Mouse (Mus musculus): ENCODE measurements at regions not wholly inside any gene's neighbourhood (a gene's known extent, or its start where the extent isn't known, plus 50 kb on each side); places are given as distances from the start of the nearest gene placed in this dataset.
"Not testable (repeated sequence)": the region's sequence is repeated elsewhere in the genome, so short reads cannot be mapped to it uniquely, and the experiment has no call there.

DNA sequence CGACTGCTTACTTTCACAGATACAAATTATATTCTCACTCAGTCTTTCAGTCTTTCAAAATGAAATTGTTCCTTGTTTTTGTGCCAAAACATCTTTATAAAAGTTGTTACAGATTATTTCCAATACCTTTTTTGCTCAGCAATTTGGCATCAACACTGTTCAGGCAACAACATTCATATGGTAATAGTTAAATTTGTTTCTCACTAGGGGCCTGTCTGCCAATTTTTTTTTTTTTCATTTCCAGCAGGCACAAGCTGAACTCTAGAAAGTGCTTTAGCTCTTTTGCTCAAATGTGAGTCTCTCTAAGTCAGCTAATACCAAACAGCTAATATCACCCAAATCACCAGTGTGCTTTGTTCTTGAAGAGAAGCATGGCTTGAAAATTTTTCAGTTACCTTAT is 199.4 kb downstream of the Antxr2 start:
- DNase-seq (ENCODE audit: low spot score in 2 of 2), result no peak

DNA sequence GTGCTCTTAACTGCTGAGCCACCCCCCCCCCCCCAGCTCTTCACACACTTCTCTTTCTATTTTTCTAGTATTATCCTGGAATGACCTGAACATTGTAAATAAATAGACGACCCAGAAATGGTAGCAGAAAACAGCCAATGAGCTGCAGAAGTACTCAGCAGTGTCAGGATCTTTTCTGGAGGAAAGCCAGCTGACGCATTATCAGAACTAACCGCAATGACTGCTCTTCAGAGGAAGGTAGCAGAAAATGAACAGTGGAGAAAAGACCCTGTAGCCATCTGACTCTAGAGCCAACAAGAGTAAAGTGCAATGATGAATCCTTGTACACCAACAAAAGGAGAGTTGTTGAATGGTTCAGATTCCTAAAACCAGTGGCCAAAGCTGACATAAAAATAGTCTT is 213.4 kb downstream of the Antxr2 start:
- no peak for DNase-seq (ENCODE audit: low spot score in 2 of 2)

DNA sequence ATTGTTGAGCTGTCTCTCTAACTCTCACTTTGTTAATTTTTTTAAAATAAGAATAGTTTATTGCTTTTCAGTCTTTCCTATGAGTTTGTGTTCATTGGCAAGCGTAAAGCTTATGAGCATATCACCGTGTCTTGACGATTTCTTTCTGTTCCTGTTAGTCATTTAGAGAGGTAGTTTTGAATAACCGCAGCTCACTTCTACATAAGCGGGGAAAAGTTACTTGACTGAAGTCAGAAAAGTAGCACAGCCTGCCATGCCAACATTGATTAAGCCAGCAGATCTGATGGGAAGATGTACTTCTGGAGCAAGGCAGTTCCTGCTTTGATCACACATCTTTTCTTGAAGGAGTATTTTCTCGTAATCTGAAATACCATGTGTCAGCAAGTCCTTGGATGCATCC is 215.5 kb downstream of the Antxr2 start:
- no peak for DNase-seq (ENCODE audit: low spot score in 2 of 2)

DNA sequence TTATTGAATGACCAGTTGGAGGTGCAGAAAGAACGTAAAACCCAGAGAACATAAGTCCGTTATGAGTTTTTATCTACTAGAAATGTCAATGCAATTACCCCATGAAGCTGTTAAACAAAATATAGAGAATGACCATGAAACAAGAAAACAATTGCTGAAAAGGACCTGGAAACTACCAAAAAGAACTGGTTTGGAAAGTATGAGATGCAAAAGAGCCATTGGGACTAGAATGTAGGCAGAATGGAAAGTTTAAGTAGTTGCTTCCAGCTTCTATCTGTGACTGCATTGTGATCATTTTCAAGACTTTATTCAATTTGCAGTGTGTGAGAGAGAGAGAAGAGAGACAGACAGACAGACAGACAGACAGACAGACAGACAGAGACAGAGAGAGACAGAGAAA is 216.1 kb downstream of the Antxr2 start:
- no peak for DNase-seq (ENCODE audit: low spot score in 2 of 2)

DNA sequence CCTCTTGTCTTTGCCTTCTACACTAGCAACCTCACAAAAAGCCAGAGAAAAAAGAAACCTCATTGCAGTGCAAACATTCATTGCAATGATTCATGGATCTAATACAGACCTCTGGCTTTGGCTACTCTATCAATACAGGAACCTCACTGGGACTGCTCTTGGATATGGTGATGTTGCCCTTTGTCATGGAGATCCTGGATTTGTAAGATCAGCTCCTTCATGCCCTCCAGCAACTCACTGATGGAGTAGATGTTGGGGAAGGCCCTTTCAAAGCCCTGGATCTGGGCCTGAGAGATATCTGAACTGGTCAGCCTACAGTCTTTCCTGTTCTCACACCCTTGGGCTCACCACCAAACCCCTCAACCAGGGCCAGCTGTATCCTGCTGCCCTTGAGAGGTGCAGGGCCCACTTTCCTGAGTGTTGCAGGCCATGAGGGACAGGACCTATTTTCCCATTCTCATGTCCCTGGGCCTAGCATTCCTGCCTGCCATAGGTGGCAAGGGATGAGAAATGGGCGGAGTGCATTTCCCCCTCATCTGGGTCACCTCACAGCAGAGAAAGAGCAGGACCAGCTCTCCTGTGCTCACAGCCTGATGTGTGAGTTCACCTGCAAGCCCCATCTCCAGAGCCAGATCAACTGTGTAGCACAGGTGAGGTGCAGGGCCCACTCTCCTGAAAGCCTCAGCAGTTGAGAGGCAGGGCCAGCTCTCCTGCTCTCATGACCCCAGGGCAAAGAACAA is 218.1 kb downstream of the Antxr2 start:
- DNase-seq (ENCODE audit: low spot score in 2 of 2), result no peak

DNA sequence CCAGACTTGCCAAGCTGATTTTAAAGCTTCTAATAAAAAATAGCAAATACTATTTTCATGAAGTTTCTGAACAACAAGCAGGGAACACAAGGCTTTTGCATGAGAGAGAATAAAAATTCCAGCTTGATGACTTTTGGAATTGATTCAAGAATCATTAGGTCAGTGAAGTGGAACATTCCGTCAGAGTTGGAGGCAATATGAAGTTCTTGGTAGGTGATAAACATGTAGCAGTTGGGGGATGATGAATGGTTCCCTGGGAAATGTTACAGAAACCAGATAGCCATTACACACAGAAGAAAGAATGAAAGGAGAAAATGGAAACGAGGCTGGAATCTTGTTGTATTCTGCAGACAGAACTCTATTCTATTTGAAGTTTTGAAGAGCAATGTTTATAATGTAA is 221.8 kb downstream of the Antxr2 start:
- DNase-seq (ENCODE audit: low spot score in 2 of 2), result no peak

DNA sequence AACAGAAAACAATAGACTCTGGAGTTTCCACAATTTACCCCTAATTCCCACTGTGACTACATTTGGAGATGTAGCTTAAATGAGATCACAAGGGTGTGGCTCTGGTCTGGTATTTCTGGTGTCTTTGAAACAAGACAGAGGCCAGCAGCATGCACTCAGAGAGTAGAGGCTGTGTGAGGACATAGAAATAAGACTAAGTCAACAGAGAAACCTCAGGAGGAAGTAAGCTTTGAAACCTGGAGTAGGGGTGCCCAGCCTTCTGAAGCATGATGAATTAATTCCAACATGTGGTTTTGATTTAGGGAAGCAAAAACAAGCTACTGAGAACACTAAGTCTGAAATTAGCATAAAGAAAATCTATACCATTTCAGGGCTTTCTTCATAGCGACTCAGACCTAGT is 223.7 kb downstream of the Antxr2 start:
- DNase-seq (ENCODE audit: low spot score in 2 of 2), result no peak

DNA sequence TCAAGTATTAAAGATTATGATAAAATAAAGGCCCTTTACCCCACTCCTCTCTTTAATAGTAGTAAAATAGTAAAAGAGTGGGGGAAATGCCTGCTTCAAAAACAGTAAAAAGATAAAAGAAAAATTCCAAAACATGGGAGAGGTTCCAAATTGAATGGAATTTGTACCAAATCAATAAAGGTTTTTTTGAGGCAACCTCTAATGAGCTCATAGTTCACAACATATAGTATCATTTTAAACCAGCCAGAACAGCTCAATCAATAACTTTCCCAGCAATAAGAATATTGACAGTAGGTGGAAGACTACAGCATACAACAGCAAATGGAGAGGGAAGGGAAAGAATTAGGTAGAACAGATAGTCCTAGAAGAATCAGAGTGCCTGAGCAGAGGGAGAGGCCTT is 224.1 kb downstream of the Antxr2 start:
- DNase-seq (ENCODE audit: low spot score in 2 of 2), result no peak

DNA sequence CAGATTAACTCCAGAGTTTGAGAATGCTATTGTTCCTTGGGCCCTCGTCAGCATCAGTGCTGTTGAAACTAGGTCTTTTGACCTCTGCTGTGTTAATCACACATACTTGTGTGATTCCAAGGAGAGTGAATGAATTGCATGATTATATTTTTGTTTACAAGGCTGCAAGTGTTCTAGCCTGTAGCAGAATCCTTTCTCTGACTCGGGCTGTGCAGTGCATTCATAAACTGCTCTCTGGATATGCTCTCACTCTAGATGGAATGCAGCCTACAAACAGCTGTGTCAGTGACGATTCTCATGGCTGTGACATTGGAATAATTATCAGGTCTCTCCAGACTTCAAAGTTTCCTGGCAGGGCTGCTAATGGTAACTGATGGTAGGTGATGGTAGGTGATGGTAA is 230.8 kb downstream of the Antxr2 start:
- DNase-seq (ENCODE audit: low spot score in 2 of 2), result no peak

DNA sequence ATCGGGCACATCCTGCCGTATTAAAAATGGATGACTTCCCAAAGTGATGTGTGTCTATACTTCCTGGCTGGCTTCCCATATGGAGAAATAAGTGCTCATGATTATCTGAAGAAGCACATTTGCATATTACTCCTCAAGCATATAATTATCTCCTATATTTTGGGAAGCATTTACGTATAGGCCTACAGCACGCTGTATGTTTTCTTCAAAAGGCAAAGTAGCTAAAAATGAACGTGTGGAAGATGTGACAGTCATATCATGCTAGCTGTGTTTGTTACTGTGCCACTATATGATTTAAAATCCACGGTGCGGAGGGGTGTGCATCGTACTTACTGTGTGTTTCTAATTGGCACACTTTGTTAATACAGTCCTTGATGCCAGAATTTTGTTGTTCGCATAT is 242.7 kb downstream of the Antxr2 start:
- DNase-seq (ENCODE audit: low spot score in 2 of 2), result no peak

DNA sequence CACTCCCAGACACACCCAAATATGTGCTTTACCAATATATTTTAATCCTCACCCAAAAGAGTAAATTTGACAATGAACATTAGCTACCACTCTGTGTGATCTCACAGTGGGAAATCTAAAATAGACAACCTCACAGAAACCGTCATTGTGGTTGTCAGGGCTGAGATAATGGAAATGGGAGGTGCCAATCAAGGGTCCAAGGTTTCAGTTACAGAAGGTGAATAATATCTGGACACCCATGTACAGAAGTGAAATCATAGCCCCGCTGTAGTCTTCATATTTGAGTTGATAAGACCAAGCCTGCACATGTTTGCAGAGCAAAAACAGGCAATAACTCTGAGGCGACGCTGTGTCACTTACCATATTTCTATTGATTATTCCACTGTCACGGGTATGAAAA is 243.8 kb downstream of the Antxr2 start:
- DNase-seq (ENCODE audit: low spot score in 2 of 2), result no peak

DNA sequence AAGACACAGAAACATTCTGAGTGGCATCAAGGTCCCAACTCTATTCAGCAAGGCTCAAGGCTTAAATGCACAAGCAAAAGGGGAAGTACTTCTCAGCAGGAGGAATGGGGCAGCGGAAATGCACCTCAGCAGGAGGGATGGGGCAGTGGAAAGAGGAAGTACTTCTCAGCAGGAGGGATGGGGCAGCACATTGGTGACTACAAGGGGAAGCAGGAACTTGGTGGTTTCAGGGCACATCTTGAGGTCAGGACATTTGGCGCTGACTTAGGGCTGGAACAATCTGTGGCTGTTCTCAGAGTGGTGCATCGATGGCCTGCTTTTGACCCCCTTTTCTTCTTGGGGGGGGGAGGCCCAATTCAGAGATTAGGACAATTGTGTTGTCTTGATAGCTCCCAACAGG is 255.7 kb downstream of the Antxr2 start:
- DNase-seq (ENCODE audit: low spot score in 2 of 2), result not testable (repeated sequence)

DNA sequence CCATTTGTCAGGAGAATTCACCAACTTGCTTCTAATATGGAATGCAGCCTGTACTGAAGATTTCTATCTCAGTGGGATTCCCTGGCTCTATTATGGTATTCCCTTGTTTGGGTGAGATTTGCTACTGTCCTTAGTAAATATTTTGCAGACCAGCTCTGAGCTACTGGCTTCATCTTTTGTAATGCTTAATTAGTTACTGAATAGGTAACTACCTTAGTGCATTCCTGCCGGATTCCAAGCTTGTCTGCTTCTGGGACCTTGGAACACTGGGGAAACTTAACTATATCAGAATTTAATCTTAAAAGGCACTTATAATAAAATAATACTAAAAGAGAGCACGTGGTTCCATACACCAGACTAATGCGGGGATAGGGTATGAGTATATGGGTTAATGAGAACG is 257.4 kb downstream of the Antxr2 start:
- not testable (repeated sequence) for DNase-seq (ENCODE audit: low spot score in 2 of 2)

DNA sequence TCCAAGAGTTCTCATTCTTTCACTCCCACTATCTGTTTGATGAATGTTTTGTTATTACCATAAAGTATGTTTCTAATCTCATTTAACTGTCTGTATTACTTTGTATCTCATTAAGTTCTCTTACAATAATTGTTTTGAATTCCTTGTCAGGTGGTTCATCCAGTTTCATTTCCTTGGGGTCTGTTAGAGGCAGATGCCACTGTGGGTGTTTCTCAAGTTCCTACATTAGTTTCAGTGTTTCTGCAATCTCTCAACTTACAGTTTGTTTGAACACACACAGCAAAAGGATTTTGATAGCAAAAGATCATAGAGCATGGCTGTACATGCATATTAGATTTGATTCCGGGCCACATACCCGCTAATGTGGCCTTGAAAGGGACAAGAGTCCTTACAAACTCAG is 280.5 kb upstream of the Gk2 start:
- DNase-seq (ENCODE audit: low spot score in 2 of 2), result no peak

DNA sequence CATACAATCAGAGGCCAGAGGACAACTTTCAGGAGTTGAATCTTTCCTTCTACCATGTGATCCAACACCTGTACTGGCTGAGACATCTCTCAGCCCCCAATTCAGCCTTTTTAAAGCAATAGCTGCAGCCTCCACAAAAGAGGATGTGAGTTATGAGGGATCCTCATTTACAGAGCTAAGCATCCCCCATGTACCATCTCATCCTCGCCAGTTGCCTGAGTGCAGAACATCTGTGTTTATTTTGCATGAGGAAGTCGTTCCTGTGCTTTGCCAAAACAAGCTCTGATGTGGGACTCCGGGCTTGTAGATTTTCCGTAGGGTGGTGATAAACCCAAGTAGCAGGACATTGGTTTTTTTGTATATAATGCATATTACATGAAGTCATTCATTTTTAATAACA is 274.1 kb upstream of the Gk2 start:
- DNase-seq (ENCODE audit: low spot score in 2 of 2), result no peak

DNA sequence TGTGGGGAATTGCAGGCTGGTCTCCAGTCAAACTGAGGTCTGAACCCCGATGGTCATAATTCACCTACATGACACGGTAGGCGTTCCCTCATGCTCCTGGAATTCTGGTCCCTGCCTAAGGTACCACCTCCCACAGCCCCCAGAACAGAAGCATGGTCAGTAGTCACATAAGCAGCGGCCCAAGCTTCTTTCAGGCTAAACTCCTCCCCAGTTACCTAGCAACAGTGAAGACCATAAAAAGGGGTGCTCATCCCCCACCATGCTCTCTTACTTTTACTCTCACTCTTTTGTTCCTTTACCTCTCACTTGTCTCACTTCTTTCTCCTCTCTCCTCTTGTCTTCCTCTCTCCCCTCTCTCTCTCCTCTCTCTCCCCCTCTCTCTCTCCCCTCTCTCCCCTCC is 262.5 kb upstream of the Gk2 start:
- not testable (repeated sequence) for DNase-seq (ENCODE audit: low spot score in 2 of 2)

DNA sequence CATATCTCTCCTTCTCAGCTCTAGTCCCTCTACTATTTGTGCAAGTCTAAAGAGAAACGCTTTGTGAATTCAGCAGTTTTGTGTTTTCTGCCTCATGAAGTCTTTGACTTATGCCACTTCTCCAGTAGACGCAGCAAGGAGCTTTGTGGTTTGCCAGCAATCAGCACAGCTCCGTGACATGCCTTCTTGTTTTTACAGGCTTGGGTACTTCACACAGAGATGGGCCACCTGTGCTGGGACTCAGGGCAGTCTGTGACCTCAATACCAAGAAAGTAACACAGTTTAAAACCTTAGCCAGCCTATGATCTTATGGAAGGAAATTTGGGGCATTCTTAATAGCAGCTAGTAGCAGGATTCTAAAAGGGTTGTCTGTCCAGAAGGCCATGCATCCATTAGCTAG is 248.4 kb upstream of the Gk2 start:
- no peak for DNase-seq (ENCODE audit: low spot score in 2 of 2)

DNA sequence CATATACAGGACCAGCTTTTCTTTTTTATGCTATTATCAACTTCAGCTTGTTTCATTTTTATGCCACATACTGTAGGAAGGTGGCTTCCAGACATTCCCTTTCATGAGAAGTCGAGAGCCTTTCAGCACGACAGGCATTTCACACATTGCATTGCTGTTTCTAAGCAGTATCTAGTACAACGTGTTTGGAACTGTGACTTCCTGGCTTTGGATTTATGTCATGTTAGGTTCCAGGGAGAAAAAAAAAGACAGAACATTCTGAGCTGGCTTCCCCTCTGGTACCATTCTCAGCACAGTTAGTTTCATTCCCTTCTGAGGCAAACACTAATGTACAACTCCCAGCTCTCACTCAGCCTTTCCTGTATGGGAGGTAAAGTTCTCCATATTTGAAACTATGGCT is 243.7 kb upstream of the Gk2 start:
- no peak for DNase-seq (ENCODE audit: low spot score in 2 of 2)

DNA sequence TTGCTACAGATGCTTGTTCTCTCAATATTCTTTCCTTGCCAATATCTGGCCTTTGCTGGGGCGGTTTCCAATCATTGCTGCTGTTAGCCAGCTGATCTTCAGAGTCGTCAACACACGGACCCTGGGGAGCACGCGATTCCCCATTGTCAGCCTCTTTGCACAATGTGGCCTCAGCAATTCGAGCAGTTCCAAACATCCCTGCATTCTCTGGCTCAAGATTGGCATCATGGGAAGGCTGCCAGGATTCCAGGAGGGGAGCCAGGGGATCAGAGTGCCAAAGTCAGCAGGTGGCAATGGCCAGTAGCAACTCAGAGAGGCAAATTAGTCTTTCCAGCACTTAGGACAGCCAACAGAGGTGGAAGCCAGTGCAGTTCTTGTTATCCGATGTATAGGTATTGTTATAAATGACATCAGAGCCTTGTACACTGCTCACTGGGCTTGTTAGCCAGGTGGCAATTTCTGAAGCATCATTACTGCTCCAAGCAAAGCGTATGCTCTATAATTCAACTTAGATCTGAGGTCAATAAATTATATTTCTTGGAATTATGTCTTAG is 240.8 kb upstream of the Gk2 start:
- no peak for DNase-seq (ENCODE audit: low spot score in 2 of 2)

DNA sequence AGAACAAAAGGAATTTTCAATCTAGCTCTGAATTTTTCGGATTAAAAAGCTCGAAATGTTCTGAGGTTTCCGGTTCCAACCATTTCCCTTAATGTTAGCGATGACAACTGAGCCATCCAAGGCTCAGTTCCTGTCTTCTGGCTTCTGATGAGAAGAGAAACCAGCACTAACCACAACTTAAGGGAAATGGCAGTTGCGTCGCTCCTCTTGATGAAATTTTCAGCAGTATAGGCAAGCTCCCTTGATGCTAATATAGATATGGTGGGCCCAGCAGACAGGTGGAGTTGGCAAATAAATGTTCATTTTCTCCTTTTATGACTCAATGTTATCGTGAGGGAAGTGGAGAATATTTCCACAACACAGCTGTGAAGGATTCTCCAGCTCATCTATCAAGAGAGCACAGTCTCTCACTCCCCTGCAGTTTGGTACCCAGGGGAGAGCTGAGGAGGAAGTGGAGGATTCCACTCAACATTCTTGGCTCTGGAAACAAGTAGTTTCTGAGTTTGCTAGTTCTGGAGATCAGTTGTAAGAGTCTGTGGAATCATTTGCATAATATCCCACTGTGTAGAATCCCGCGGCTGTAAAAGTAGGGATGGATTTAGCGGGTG is 236.6 kb upstream of the Gk2 start:
- no peak for DNase-seq (ENCODE audit: low spot score in 2 of 2)

DNA sequence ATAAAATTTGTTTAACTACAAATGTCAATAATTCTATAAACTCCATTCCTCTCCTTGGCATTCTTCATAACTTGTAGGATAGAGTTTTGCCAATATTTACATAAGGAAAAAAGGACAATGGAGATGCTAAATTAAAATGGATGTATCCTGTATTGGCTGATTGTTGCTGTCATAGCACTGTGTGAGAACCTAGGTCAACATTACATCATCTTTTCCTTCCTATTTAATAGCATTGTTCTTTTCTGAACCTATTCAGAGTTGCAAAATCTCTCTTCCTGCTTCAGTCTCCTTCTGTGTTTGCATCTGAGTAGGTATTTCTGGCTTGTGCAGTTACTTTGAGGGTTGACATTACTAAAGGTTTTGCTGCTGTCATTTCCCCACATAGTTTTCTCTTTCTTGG is 228.6 kb upstream of the Gk2 start:
- no peak for DNase-seq (ENCODE audit: low spot score in 2 of 2)

DNA sequence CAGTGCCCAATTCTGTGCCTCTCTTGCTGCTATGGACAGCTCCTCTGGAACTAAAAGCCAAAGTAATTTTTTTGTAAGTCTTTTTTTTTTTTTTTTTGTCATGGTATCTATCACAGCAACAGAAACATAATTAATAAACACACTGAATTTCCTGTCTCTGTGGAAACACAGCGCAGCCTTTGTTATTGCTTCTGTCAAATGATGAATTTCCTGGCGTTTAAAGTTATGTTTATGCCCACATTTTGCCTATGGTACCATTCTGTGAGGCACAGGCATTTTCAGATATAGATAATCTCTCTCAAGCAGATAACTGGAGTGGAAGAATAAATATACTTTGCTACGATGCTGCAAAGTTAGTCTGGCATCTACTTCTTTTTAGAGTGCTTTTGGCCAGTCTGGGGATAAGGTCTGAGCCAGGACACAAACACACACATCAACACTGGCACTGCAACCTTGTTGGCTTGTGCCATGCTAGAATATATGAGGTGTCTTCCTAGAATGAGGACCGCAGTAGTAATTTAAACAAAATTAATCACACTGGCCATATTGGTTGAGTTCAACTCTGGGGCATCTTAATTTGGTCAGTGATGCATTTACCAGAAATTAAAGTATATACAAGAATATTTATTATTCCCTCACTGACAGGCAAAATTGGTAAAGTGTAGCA is 227.9 kb upstream of the Gk2 start:
- no peak for DNase-seq (ENCODE audit: low spot score in 2 of 2)

DNA sequence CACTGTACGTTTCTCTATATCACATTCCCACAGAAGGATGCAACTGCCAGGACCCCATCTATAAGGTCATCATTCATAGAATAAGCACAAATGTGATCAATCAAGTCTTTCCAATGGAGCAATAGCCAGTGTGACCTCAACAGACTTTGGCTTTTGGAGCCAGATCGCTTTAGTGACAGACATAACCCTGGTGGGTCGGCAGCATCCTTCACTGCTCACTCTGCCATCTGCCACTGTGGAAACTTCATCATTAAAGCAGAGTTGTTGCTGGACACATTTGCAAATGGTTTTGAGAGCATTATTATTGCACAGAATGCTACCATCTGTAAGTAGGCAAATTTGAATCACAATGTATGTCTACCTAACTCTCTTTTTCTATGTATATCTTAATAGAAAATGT is 212.9 kb upstream of the Gk2 start:
- no peak for DNase-seq (ENCODE audit: low spot score in 2 of 2)

All from spleen, postnatal 4 days (tissue).